Mouse (Mus musculus) bone marrow, adult 2 months (tissue): ENCODE results near the gene Pcdh8.

ENCODE experiments used
- CTCF ChIP-seq: fragments of 200-500 bp; IDR thresholded peaks from 2 replicates; pipeline ENCODE4 v1.5.1; 2011; ENCODE audit warnings: low read length, control low read depth; ENCODE audit not compliant: control insufficient read depth, insufficient read depth
- POLR2A ChIP-seq: fragments of 200-500 bp; IDR thresholded peaks from 2 replicates; pipeline ENCODE4 v1.6.1; 2011; ENCODE audit warnings: low read depth, mild to moderate bottlenecking, control low read depth, low read length, borderline replicate concordance; ENCODE audit not compliant: control insufficient read depth

- TF ChIP-seq CTCF (no peak), POLR2A (no peak)
Observed at GRCm38 (mm10) chr14:79814084-79814483, 43.0 kb upstream of the Pcdh8 start.
